Mouse (Mus musculus): ENCODE results near the gene Igsf3. TPM values are rescaled to one million over a fixed set of nuclear protein-coding genes. Genes with fewer than 3 reads are reported as not detected.

The Igsf3 gene
- polyA plus RNA-seq, 1 experiment from 2014 or later: 100 TPM

DNA sequence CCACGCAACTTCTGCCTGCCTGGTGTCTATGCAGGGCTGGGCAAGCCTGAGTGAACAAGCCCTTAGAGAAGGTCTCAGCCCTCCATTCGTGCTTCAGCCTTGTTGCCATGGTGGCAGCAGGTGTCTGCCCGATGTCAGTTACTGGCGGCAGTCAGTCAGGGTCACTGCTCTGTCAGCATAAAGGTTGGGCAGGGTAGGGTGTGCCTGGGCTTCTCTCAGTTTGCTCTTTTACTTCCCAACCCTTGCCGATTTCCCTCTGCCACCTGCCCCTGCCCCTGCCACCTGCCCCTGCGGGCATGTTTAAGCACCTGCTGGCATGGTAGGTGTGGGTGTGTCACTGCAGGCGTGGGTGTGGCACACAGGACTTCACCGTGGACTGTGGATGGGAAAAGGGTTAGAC lies 67.6 kb downstream of the Igsf3 start:
- H3K9ac ChIP-seq (ENCODE audit: low read depth, low read length): no peak overlapping the region
- ATAC-seq: no peak
- no peaks in the 10 kb centered on the region for H3K27me3 ChIP-seq (ENCODE audit: control insufficient read depth, insufficient read depth, low read depth, low read length)
- no peak overlapping the region for H3K4me2 ChIP-seq (ENCODE audit: low read length)
- peaks cover 5% of the 10 kb centered on the region; the same call in 1 of the 2 replicates for H3K36me3 ChIP-seq (ENCODE audit: control insufficient read depth, insufficient read depth, low read length)
- H3K9me3 ChIP-seq (replicated peaks; ENCODE audit: control insufficient read depth, low read length, poor library complexity, severe bottlenecking): no peaks in the 10 kb centered on the region
- no peak overlapping the region for H3K27ac ChIP-seq (ENCODE audit: low read length)
- H3K4me1 ChIP-seq (ENCODE audit: control insufficient read depth, insufficient read depth, low read length): peaks cover 15% of the 10 kb centered on the region
- 78% methylated on average over 8 of the region's 8 CpGs for WGBS
- H3K4me3 ChIP-seq (ENCODE audit: low read depth, low read length): no peak overlapping the region

DNA sequence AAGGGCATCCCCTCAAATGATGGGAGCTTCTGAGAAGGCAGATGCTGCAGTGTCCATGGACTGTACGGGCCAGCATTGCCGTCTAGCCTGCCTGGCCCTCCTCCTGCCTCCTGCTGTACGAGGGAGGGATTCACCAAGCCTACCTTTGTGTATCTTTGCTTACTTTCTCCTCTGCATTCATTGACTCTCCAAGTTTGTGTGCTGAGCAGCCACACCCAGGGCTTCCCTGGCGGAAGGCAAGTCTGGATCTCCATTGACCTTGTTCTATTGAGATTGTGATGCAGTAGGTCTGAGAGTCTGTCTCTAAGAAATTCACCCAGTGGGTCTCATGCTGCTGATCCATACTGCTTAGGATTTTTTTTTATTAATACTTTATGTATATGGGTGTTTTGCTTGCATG lies 70.4 kb downstream of the Igsf3 start:
- Histone ChIP-seq H3K4me1 (ENCODE audit: control insufficient read depth, insufficient read depth, low read length) (peaks cover 16% of the 10 kb centered on the region), H3K36me3 (ENCODE audit: control insufficient read depth, insufficient read depth, low read length) (no peaks in the 10 kb centered on the region), H3K27ac (ENCODE audit: low read length) (no peak overlapping the region), H3K4me3 (ENCODE audit: low read depth, low read length) (no peak overlapping the region), H3K4me2 (ENCODE audit: low read length) (no peak overlapping the region), H3K9ac (ENCODE audit: low read depth, low read length) (no peak overlapping the region), H3K9me3 (replicated peaks; ENCODE audit: control insufficient read depth, low read length, poor library complexity, severe bottlenecking) (no peaks in the 10 kb centered on the region), H3K27me3 (ENCODE audit: control insufficient read depth, insufficient read depth, low read depth, low read length) (no peaks in the 10 kb centered on the region)
- ATAC-seq: no peak
- 80% methylated on average over 4 of the region's 4 CpGs for WGBS

GRCm38 (mm10) chr3:101448765-101449164 lies 71.9 kb downstream of the Igsf3 start:
- H3K4me2 ChIP-seq (ENCODE audit: low read length): no peak overlapping the region; the same call in 1 of the 2 replicates
- peak overlapping the region; percentile 71 for H3K27ac ChIP-seq (ENCODE audit: low read length)
- H3K27me3 ChIP-seq (ENCODE audit: control insufficient read depth, insufficient read depth, low read depth, low read length): no peaks in the 10 kb centered on the region
- 0 out of 2 replicates have a peak, but pooled peaks cover 2% of the 10 kb centered on the region for H3K36me3 ChIP-seq (ENCODE audit: control insufficient read depth, insufficient read depth, low read length)
- H3K9me3 ChIP-seq (replicated peaks; ENCODE audit: control insufficient read depth, low read length, poor library complexity, severe bottlenecking): no peaks in the 10 kb centered on the region
- 62% methylated on average over 3 of the region's 3 CpGs for WGBS
- H3K4me3 ChIP-seq (ENCODE audit: low read depth, low read length): no peak overlapping the region
- ATAC-seq: peak; percentile 61
- H3K4me1 ChIP-seq (ENCODE audit: control insufficient read depth, insufficient read depth, low read length): peaks cover 15% of the 10 kb centered on the region
- no peak overlapping the region for H3K9ac ChIP-seq (ENCODE audit: low read depth, low read length)

- H3K27ac ChIP-seq (ENCODE audit: low read length): no peak overlapping the region
- peaks cover 11% of the 10 kb centered on the region; the same call in 1 of the 2 replicates for H3K4me1 ChIP-seq (ENCODE audit: control insufficient read depth, insufficient read depth, low read length)
- H3K4me2 ChIP-seq (ENCODE audit: low read length): no peak overlapping the region
- no peaks in the 10 kb centered on the region for H3K9me3 ChIP-seq (replicated peaks; ENCODE audit: control insufficient read depth, low read length, poor library complexity, severe bottlenecking)
- H3K27me3 ChIP-seq (ENCODE audit: control insufficient read depth, insufficient read depth, low read depth, low read length): no peaks in the 10 kb centered on the region
- no peak for ATAC-seq
- 91% methylated on average over 31 of the region's 31 CpGs for WGBS
- no peak overlapping the region for H3K9ac ChIP-seq (ENCODE audit: low read depth, low read length)
- H3K4me3 ChIP-seq (ENCODE audit: low read depth, low read length): no peak overlapping the region
- peaks cover 8% of the 10 kb centered on the region; the same call in 1 of the 2 replicates for H3K36me3 ChIP-seq (ENCODE audit: control insufficient read depth, insufficient read depth, low read length)
Observed at GRCm38 (mm10) chr3:101450811-101451428, 74.0 kb downstream of the Igsf3 start.

- Histone ChIP-seq H3K4me1 (ENCODE audit: control insufficient read depth, insufficient read depth, low read length) (peaks cover 16% of the 10 kb centered on the region), H3K27ac (ENCODE audit: low read length) (peak overlapping the region; percentile 66; the same call in 1 of the 2 replicates), H3K4me2 (ENCODE audit: low read length) (no peak overlapping the region), H3K27me3 (ENCODE audit: control insufficient read depth, insufficient read depth, low read depth, low read length) (no peaks in the 10 kb centered on the region), H3K36me3 (ENCODE audit: control insufficient read depth, insufficient read depth, low read length) (peaks cover 17% of the 10 kb centered on the region), H3K9ac (ENCODE audit: low read depth, low read length) (no peak overlapping the region), H3K9me3 (replicated peaks; ENCODE audit: control insufficient read depth, low read length, poor library complexity, severe bottlenecking) (no peaks in the 10 kb centered on the region), H3K4me3 (ENCODE audit: low read depth, low read length) (no peak overlapping the region)
- WGBS: 52% methylated on average over 7 of the region's 7 CpGs
- ATAC-seq: no peak
Observed at GRCm38 (mm10) chr3:101460618-101461017, 83.7 kb downstream of the Igsf3 start.

- Histone ChIP-seq H3K4me1 (ENCODE audit: control insufficient read depth, insufficient read depth, low read length) (peaks cover 16% of the 10 kb centered on the region), H3K9me3 (replicated peaks; ENCODE audit: control insufficient read depth, low read length, poor library complexity, severe bottlenecking) (no peaks in the 10 kb centered on the region), H3K4me2 (ENCODE audit: low read length) (no peak overlapping the region), H3K4me3 (ENCODE audit: low read depth, low read length) (no peak overlapping the region), H3K36me3 (ENCODE audit: control insufficient read depth, insufficient read depth, low read length) (peaks cover 17% of the 10 kb centered on the region), H3K9ac (ENCODE audit: low read depth, low read length) (0 out of 2 replicates have a peak overlapping the region, but pooled peaks have one; percentile 11), H3K27ac (ENCODE audit: low read length) (peak overlapping the region; percentile 66), H3K27me3 (ENCODE audit: control insufficient read depth, insufficient read depth, low read depth, low read length) (no peaks in the 10 kb centered on the region)
- ATAC-seq: no peak
- WGBS: 52% methylated on average over 7 of the region's 7 CpGs
Observed at GRCm38 (mm10) chr3:101461046-101461445, 84.2 kb downstream of the Igsf3 start.

- Histone ChIP-seq H3K4me3 (ENCODE audit: low read depth, low read length) (no peak overlapping the region), H3K27me3 (ENCODE audit: control insufficient read depth, insufficient read depth, low read depth, low read length) (no peaks in the 10 kb centered on the region), H3K27ac (ENCODE audit: low read length) (peak overlapping the region; percentile 66), H3K4me2 (ENCODE audit: low read length) (no peak overlapping the region), H3K36me3 (ENCODE audit: control insufficient read depth, insufficient read depth, low read length) (peaks cover 17% of the 10 kb centered on the region), H3K4me1 (ENCODE audit: control insufficient read depth, insufficient read depth, low read length) (peaks cover 16% of the 10 kb centered on the region), H3K9me3 (replicated peaks; ENCODE audit: control insufficient read depth, low read length, poor library complexity, severe bottlenecking) (no peaks in the 10 kb centered on the region), H3K9ac (ENCODE audit: low read depth, low read length) (peak overlapping the region; percentile 30; the same call in 1 of the 2 replicates)
- ATAC-seq: peak; percentile 44
- WGBS: 5% methylated on average over 8 of the region's 8 CpGs
Observed at GRCm38 (mm10) chr3:101461816-101462215, 84.9 kb downstream of the Igsf3 start.

- H3K4me3 ChIP-seq (ENCODE audit: low read depth, low read length): no peak overlapping the region
- no peak overlapping the region for H3K9ac ChIP-seq (ENCODE audit: low read depth, low read length)
- H3K27me3 ChIP-seq (ENCODE audit: control insufficient read depth, insufficient read depth, low read depth, low read length): no peaks in the 10 kb centered on the region
- peak overlapping the region; percentile 67 for H3K27ac ChIP-seq (ENCODE audit: low read length)
- 17% methylated on average over 5 of the region's 5 CpGs for WGBS
- H3K36me3 ChIP-seq (ENCODE audit: control insufficient read depth, insufficient read depth, low read length): peaks cover 17% of the 10 kb centered on the region
- peak; percentile 66 for ATAC-seq
- H3K4me1 ChIP-seq (ENCODE audit: control insufficient read depth, insufficient read depth, low read length): peaks cover 16% of the 10 kb centered on the region
- H3K9me3 ChIP-seq (replicated peaks; ENCODE audit: control insufficient read depth, low read length, poor library complexity, severe bottlenecking): no peaks in the 10 kb centered on the region
- H3K4me2 ChIP-seq (ENCODE audit: low read length): no peak overlapping the region
Observed at GRCm38 (mm10) chr3:101462294-101462693, 85.4 kb downstream of the Igsf3 start.

GRCm38 (mm10) chr3:101463491-101463890 lies 86.6 kb downstream of the Igsf3 start:
- H3K27me3 ChIP-seq (ENCODE audit: control insufficient read depth, insufficient read depth, low read depth, low read length): no peaks in the 10 kb centered on the region
- no peaks in the 10 kb centered on the region for H3K9me3 ChIP-seq (replicated peaks; ENCODE audit: control insufficient read depth, low read length, poor library complexity, severe bottlenecking)
- H3K4me3 ChIP-seq (ENCODE audit: low read depth, low read length): no peak overlapping the region
- H3K4me2 ChIP-seq (ENCODE audit: low read length): no peak overlapping the region
- 90% methylated on average over 3 of the region's 3 CpGs for WGBS
- no peak overlapping the region for H3K9ac ChIP-seq (ENCODE audit: low read depth, low read length)
- peaks cover 11% of the 10 kb centered on the region for H3K36me3 ChIP-seq (ENCODE audit: control insufficient read depth, insufficient read depth, low read length)
- no peak for ATAC-seq
- no peak overlapping the region for H3K27ac ChIP-seq (ENCODE audit: low read length)
- H3K4me1 ChIP-seq (ENCODE audit: control insufficient read depth, insufficient read depth, low read length): peaks cover 19% of the 10 kb centered on the region

All from midbrain, embryonic 16.5 days (tissue).